Mouse (Mus musculus) olfactory bulb, adult 2 months (tissue): ENCODE results near the gene Tm9sf4. TPM values are rescaled to one million over a fixed set of nuclear protein-coding genes. Genes with fewer than 3 reads are reported as not detected.

Experiments
- H3K27ac ChIP-seq: fragments of 200-500 bp; 2 replicates; pipeline ENCODE4 v1.5.1; 2012; ENCODE audit warnings: low read depth, low read length; ENCODE audit not compliant: insufficient read depth
- H3K4me1 ChIP-seq: fragments of 200-500 bp; 2 replicates; pipeline ENCODE4 v1.6.1; 2012; ENCODE audit warnings: low read length; ENCODE audit not compliant: control insufficient read depth, insufficient read depth
- H3K4me3 ChIP-seq: fragments of 200-500 bp; 2 replicates; pipeline ENCODE4 v1.5.1; 2012; ENCODE audit warnings: mild to moderate bottlenecking, low read depth, low read length, moderate library complexity; ENCODE audit not compliant: insufficient read depth
- CTCF ChIP-seq: fragments of 200-500 bp; IDR thresholded peaks from 2 replicates; pipeline ENCODE4 v1.5.1; 2012; ENCODE audit warnings: low read depth, mild to moderate bottlenecking, low read length, moderate library complexity; ENCODE audit not compliant: insufficient read depth
- POLR2A ChIP-seq: fragments of 200-500 bp; IDR thresholded peaks from 2 replicates; pipeline ENCODE4 v1.6.1; 2012; ENCODE audit warnings: mild to moderate bottlenecking, low read depth, low read length, moderate library complexity; ENCODE audit not compliant: insufficient read depth
- WGBS: fragments of 180-500 bp; shearing (Covaris S2); methylation state at CpG from one replicate; pipeline ENCODE4 v1.1.7; 2018; 5-methylcytosine and 5-hydroxymethylcytosine counted together
- polyA plus RNA-seq: library from polyadenylated mRNA; stranded (reverse); fragments of >200 nt; gene quantifications from 2 replicates; pipeline ENCODE4 v1.2.4, GENCODE M21; 2012; ENCODE audit warnings: low replicate concordance; ENCODE audit not compliant: missing spikeins, insufficient read depth, insufficient read length

Gene Tm9sf4
- polyA plus RNA-seq, result not detected in 2 replicates

GRCm38 (mm10) chr2:153160844-153161683 is at the start of gene Tm9sf4:
Gene Tm9sf4 (plus strand): TSS chr2:153161303.
- TF ChIP-seq CTCF (no peak), POLR2A (peak; percentile 69)
- Histone ChIP-seq H3K4me3 (peak within 1 kb of the TSS; percentile 90), H3K4me1 (no peaks in the 10 kb centered on the region), H3K27ac (peak within 1 kb of the TSS; percentile 99)
- 6% methylated on average over 34 of the region's 34 CpGs for WGBS

DNA sequence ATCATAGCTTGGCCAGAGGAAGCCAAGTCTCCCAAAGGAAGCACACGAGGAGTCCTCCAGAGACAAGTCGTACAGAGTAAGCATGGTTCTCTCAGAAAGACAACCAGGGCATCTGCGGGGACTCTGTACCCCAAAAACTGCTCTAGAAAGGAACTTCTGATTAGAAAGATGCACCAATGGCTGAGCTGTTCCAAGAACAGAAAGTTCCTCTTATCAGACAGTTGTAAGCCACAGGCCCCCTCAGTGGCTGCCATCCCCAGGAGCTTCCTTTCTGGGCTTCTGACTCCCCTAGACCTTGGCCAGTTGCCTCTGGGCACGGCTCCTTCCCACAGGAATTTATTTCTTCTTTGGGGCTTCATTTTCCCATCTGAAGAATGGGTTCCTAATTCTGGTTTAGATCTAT is 45.4 kb upstream of the Tm9sf4 start:
- 87% methylated on average over 4 of the region's 4 CpGs for WGBS
- TF ChIP-seq CTCF (no peak), POLR2A (no peak)
- H3K4me3 ChIP-seq, result no peak overlapping the region
- H3K27ac ChIP-seq, result no peak overlapping the region
- no peaks in the 10 kb centered on the region for H3K4me1 ChIP-seq

DNA sequence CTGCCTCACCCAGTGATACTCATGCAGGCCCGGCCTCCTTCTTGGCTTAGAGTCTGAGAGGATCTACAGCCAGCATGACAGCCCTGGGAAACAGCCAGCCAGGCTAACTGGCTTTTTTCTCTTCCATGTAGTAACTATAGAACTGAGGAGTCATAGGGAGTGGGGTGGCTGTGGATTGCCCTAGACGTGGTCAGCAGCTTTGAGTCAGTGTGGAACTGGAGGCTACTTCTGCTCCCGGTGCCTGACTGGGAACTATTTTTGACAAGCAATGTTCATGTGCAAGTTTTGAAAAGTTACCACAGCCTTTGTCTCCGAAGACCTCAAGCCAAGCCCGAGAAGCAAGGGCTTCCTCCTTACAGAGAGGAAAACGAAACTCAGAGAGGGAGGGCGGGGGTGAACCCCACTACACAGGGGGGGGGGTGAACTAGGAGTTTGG is 44.0 kb upstream of the Tm9sf4 start:
- no peak overlapping the region for H3K4me3 ChIP-seq
- no peak overlapping the region for H3K27ac ChIP-seq
- no peaks in the 10 kb centered on the region for H3K4me1 ChIP-seq
- TF ChIP-seq POLR2A (no peak), CTCF (no peak)
- 67% methylated on average over 7 of the region's 7 CpGs for WGBS

DNA sequence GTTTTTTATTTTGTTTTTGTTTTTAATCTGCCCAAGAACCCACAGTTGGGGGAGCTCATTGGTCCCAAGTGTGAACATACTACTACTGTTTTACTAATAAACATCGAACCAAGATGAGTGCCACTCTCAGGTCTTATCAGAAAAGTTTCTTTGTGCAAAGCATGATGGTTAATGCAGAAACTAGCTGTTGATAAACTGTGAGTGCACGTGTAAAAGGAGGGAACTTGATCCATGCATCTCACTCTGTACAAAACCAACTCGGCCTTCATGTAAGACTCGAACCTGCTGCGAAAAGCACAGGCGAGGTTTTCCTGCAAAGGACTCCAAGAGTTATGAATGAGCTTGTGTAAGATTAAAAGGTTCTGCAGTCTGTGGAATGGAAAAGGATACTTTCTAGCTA is 41.6 kb upstream of the Tm9sf4 start:
- Histone ChIP-seq H3K4me1 (no peaks in the 10 kb centered on the region), H3K4me3 (no peak overlapping the region), H3K27ac (no peak overlapping the region)
- 92% methylated on average over 6 of the region's 6 CpGs for WGBS
- TF ChIP-seq POLR2A (no peak), CTCF (no peak)

DNA sequence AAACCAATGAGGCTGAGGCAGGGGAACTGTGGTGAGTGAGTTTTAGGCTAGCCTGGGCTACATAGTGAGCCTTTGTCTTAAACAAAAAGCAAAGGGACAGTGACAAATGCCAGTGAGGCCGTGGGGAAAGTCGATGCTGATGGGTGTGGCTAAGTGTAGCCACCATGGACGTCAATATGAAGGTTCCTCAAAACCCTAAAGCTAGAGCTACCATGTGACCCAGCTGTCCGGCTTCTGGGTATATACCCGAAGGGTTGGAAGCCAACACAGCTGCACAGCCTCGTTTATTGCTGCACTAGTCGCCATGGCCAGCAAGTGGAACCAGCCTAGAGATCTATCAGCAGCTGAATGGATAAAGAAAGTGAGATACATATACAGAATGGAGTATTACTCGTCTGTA is 41.0 kb upstream of the Tm9sf4 start:
- WGBS, result 76% methylated on average over 8 of the region's 8 CpGs
- no peak overlapping the region for H3K27ac ChIP-seq
- no peak for TF ChIP-seq CTCF
- TF ChIP-seq POLR2A, result no peak
- no peak overlapping the region for H3K4me3 ChIP-seq
- no peaks in the 10 kb centered on the region for H3K4me1 ChIP-seq

GRCm38 (mm10) chr2:153121821-153122615 is 39.1 kb upstream of the Tm9sf4 start:
- H3K27ac ChIP-seq, result no peak overlapping the region
- 75% methylated on average over 8 of the region's 8 CpGs for WGBS
- TF ChIP-seq POLR2A (no peak), CTCF (no peak)
- H3K4me3 ChIP-seq, result no peak overlapping the region
- H3K4me1 ChIP-seq, result no peaks in the 10 kb centered on the region

GRCm38 (mm10) chr2:153122701-153123100 is 38.4 kb upstream of the Tm9sf4 start:
- Histone ChIP-seq H3K4me1 (no peaks in the 10 kb centered on the region), H3K4me3 (no peak overlapping the region), H3K27ac (no peak overlapping the region)
- 91% methylated on average over 7 of the region's 7 CpGs for WGBS
- TF ChIP-seq CTCF (no peak), POLR2A (no peak)

GRCm38 (mm10) chr2:153125875-153126274 is 35.2 kb upstream of the Tm9sf4 start:
- no peak overlapping the region for H3K4me3 ChIP-seq
- H3K4me1 ChIP-seq, result no peaks in the 10 kb centered on the region
- no peak overlapping the region for H3K27ac ChIP-seq
- TF ChIP-seq POLR2A (no peak), CTCF (no peak)
- WGBS, result 66% methylated on average over 5 of the region's 5 CpGs

DNA sequence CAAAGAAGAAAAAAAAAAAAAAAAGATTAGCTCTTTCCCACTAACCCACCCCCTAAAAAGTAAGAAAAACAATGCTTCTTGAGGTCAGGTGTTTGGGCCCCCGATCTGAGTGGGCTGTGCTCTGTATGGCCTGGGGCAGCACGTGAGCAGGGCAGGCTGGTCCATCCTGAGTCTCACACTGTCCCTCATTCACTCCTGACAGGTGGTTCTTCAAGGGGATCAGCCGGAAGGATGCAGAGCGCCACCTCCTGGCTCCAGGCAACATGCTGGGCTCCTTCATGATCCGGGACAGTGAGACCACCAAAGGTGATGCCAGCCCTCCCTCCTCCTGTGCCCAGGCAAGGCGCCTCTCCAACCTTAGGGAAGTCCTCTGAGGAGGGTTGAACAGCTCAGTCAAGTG is 30.1 kb upstream of the Tm9sf4 start:
- WGBS, result 30% methylated on average over 6 of the region's 6 CpGs

More for the DNA sequence above, 30.1 kb upstream of the Tm9sf4 start:
- H3K4me3 ChIP-seq, result no peak overlapping the region
- H3K27ac ChIP-seq, result no peak overlapping the region
- no peaks in the 10 kb centered on the region for H3K4me1 ChIP-seq
- no peak for TF ChIP-seq POLR2A
- TF ChIP-seq CTCF, result no peak
